Mouse (Mus musculus) MEL (cell line): ENCODE measurements around the gene Skap2. TPM values are rescaled to one million over a fixed set of nuclear protein-coding genes. Genes with fewer than 3 reads are reported as not detected.

ENCODE experiments used
- DNase-seq: peaks from one replicate; pipeline ENCODE4 v3.0.0; 2011; ENCODE audit warnings: low read depth, low spot score
- H3K27ac ChIP-seq: 2 replicates; pipeline ENCODE4 v1.5.1; 2012; ENCODE audit warnings: low read depth, mild to moderate bottlenecking, control low read depth, low read length, moderate library complexity; ENCODE audit not compliant: control insufficient read depth
- H3K27me3 ChIP-seq, 2 experiments: fragments of 150-350 bp in 1 of 2; sonication (generic) in 1 of 2; 2 replicates each; pipeline ENCODE4 v1.6.1; 2012; ENCODE audit warnings: low read length in 2 of 2, mild to moderate bottlenecking in 2 of 2, improper control_type of control experiment in 1 of 2, moderate library complexity in 1 of 2; ENCODE audit not compliant: insufficient read depth in 2 of 2, control insufficient read depth in 1 of 2
- H3K36me3 ChIP-seq, 2 experiments: 2 replicates each; pipeline ENCODE4 v1.6.1; 2012 to 2014; ENCODE audit warnings: low read length in 2 of 2, improper control_type of control experiment in 1 of 2, inconsistent platforms in 1 of 2, mild to moderate bottlenecking in 1 of 2; ENCODE audit not compliant: insufficient read depth in 2 of 2, control insufficient read depth in 1 of 2
- H3K4me1 ChIP-seq, 2 experiments: fragments of 150-350 bp in 1 of 2; sonication (generic) in 1 of 2; 2 replicates each; pipeline ENCODE4 v1.6.1; 2012; ENCODE audit warnings: low read length in 2 of 2, improper control_type of control experiment in 1 of 2, mild to moderate bottlenecking in 1 of 2; ENCODE audit not compliant: insufficient read depth in 2 of 2, control insufficient read depth in 1 of 2
- H3K4me3 ChIP-seq, 2 experiments: fragments of 150-350 bp in 1 of 2; sonication (generic) in 1 of 2; 2 replicates each; pipeline ENCODE4 v1.5.1; 2012; ENCODE audit warnings: low read depth in 2 of 2, low read length in 2 of 2, mild to moderate bottlenecking in 2 of 2, moderate library complexity in 2 of 2, control low read depth in 1 of 2, improper control_type of control experiment in 1 of 2; ENCODE audit not compliant: control insufficient read depth in 1 of 2, insufficient read depth in 1 of 2
- H3K79me2 ChIP-seq: 2 replicates; pipeline ENCODE4 v1.6.1; 2012; ENCODE audit warnings: mild to moderate bottlenecking, low read length, moderate library complexity; ENCODE audit not compliant: control insufficient read depth, poor library complexity, insufficient read depth
- H3K9ac ChIP-seq: 2 replicates; pipeline ENCODE4 v1.6.1; 2012; ENCODE audit warnings: low read depth, mild to moderate bottlenecking, control low read depth, low read length, moderate library complexity; ENCODE audit not compliant: control insufficient read depth, poor library complexity, severe bottlenecking
- H3K9me3 ChIP-seq: fragments of 150-350 bp; sonication (generic); replicated peaks from 2 replicates; pipeline ENCODE4 v1.6.1; 2012; ENCODE audit warnings: mild to moderate bottlenecking, low read length, improper control_type of control experiment, moderate library complexity; ENCODE audit not compliant: insufficient read depth
- BHLHE40 ChIP-seq: IDR thresholded peaks from 2 replicates; pipeline ENCODE4 v1.6.1; 2012; ENCODE audit warnings: low read depth, mild to moderate bottlenecking, inconsistent platforms, low read length, improper control_type of control experiment, borderline replicate concordance
- CHD2 ChIP-seq: IDR thresholded peaks from 2 replicates; pipeline ENCODE4 v1.6.1; 2011; ENCODE audit warnings: low read length, improper control_type of control experiment
- E2F4 ChIP-seq: IDR thresholded peaks from 2 replicates; pipeline ENCODE4 v1.6.1; 2011; ENCODE audit warnings: low read depth, low read length, improper control_type of control experiment, borderline replicate concordance
- ELF1 ChIP-seq: IDR thresholded peaks from 2 replicates; pipeline ENCODE4 v1.6.1; 2014; ENCODE audit warnings: low read depth, mild to moderate bottlenecking, inconsistent platforms, low read length, improper control_type of control experiment, moderate library complexity
- EP300 ChIP-seq, 2 experiments: IDR thresholded peaks; 2 replicates each; pipeline ENCODE4 v1.6.1; 2011; ENCODE audit warnings: improper control_type of control experiment in 2 of 2, low read length in 2 of 2, low read depth in 1 of 2, mild to moderate bottlenecking in 1 of 2
- ETS1 ChIP-seq: IDR thresholded peaks from 2 replicates; pipeline ENCODE4 v1.6.1; 2012; ENCODE audit warnings: low read depth, mild to moderate bottlenecking, inconsistent platforms, low read length, improper control_type of control experiment, moderate library complexity
- GATA1 ChIP-seq: IDR thresholded peaks from 2 replicates; pipeline ENCODE4 v1.6.1; 2011; ENCODE audit warnings: low read depth, low read length, improper control_type of control experiment
- HCFC1 ChIP-seq: IDR thresholded peaks from 2 replicates; pipeline ENCODE4 v1.6.1; 2012; ENCODE audit warnings: low read depth, mild to moderate bottlenecking, inconsistent platforms, low read length, improper control_type of control experiment, moderate library complexity
- JUND ChIP-seq: IDR thresholded peaks from 2 replicates; pipeline ENCODE4 v1.6.1; 2011; ENCODE audit warnings: low read depth, mild to moderate bottlenecking, improper control_type of control experiment, low read length
- MAFK ChIP-seq: IDR thresholded peaks from 2 replicates; pipeline ENCODE4 v1.6.1; 2011; ENCODE audit warnings: low read depth, mild to moderate bottlenecking, low read length, improper control_type of control experiment, borderline replicate concordance
- MAX ChIP-seq: IDR thresholded peaks from 2 replicates; pipeline ENCODE4 v1.6.1; 2011; ENCODE audit warnings: low read length, improper control_type of control experiment
- MAZ ChIP-seq: IDR thresholded peaks from 2 replicates; pipeline ENCODE4 v1.6.1; 2012; ENCODE audit warnings: low read depth, mild to moderate bottlenecking, inconsistent platforms, low read length, improper control_type of control experiment
- MYB ChIP-seq: IDR thresholded peaks from 2 replicates; pipeline ENCODE4 v1.6.1; 2011; ENCODE audit warnings: mild to moderate bottlenecking, low read depth, low read length, improper control_type of control experiment
- MYC ChIP-seq: IDR thresholded peaks from 2 replicates; pipeline ENCODE4 v1.6.1; 2011; ENCODE audit warnings: low read depth, mild to moderate bottlenecking, low read length, improper control_type of control experiment, moderate library complexity
- POLR2A ChIP-seq, 2 experiments: IDR thresholded peaks; 2 replicates each; pipeline ENCODE4 v1.6.1; 2011 to 2012; ENCODE audit warnings: low read length in 2 of 2, mild to moderate bottlenecking in 2 of 2, control low read depth in 1 of 2, improper control_type of control experiment in 1 of 2, low read depth in 1 of 2, moderate library complexity in 1 of 2; ENCODE audit not compliant: control insufficient read depth in 1 of 2, insufficient read depth in 1 of 2, poor library complexity in 1 of 2
- POLR2AphosphoS2 ChIP-seq: IDR thresholded peaks from 2 replicates; pipeline ENCODE4 v1.6.1; 2011; ENCODE audit warnings: low read length, improper control_type of control experiment
- RCOR1 ChIP-seq: IDR thresholded peaks from 2 replicates; pipeline ENCODE4 v1.6.1; 2012; ENCODE audit warnings: low read depth, mild to moderate bottlenecking, inconsistent platforms, low read length, improper control_type of control experiment
- SIN3A ChIP-seq: IDR thresholded peaks from 2 replicates; pipeline ENCODE4 v1.6.1; 2012; ENCODE audit warnings: low read length, improper control_type of control experiment, inconsistent platforms
- SMC3 ChIP-seq: IDR thresholded peaks from 2 replicates; pipeline ENCODE4 v1.6.1; 2011; ENCODE audit warnings: low read depth, low read length, improper control_type of control experiment
- TAL1 ChIP-seq: IDR thresholded peaks from 2 replicates; pipeline ENCODE4 v1.6.1; 2012; ENCODE audit warnings: mild to moderate bottlenecking, inconsistent platforms, low read length, moderate library complexity, mixed read lengths
- TBP ChIP-seq: IDR thresholded peaks from 2 replicates; pipeline ENCODE4 v1.8.0; 2011; ENCODE audit warnings: low read depth, low read length, improper control_type of control experiment
- TCF12 ChIP-seq: IDR thresholded peaks from 2 replicates; pipeline ENCODE4 v1.6.1; 2014; ENCODE audit warnings: low read depth, mild to moderate bottlenecking, inconsistent platforms, low read length, improper control_type of control experiment, moderate library complexity
- UBTF ChIP-seq: IDR thresholded peaks from 2 replicates; pipeline ENCODE4 v1.6.1; 2012; ENCODE audit warnings: low read depth, mild to moderate bottlenecking, inconsistent platforms, low read length, improper control_type of control experiment, moderate library complexity, borderline replicate concordance; ENCODE audit not compliant: insufficient read depth
- USF2 ChIP-seq, 2 experiments: IDR thresholded peaks; 2 replicates each; pipeline ENCODE4 v1.6.1; 2011 to 2012; ENCODE audit warnings: improper control_type of control experiment in 2 of 2, low read length in 2 of 2, borderline replicate concordance in 1 of 2, inconsistent platforms in 1 of 2, low read depth in 1 of 2, mild to moderate bottlenecking in 1 of 2; ENCODE audit not compliant: insufficient read depth in 1 of 2
- ZMIZ1 ChIP-seq: IDR thresholded peaks from 2 replicates; pipeline ENCODE4 v1.6.1; 2012; ENCODE audit warnings: low read depth, mild to moderate bottlenecking, inconsistent platforms, low read length, improper control_type of control experiment, moderate library complexity
- polyA plus RNA-seq, 2 experiments: library from polyadenylated mRNA; stranded (reverse) in 1 of 2; unstranded in 1 of 2; fragments of >175 nt in 1 of 2; fragments of >200 nt in 1 of 2; gene quantifications; 2 replicates each; pipeline versions ENCODE4 v1.2.1 to v1.2.4; 2012; ENCODE audit warnings: low replicate concordance in 2 of 2, low read depth in 1 of 2; ENCODE audit not compliant: insufficient read length in 2 of 2, insufficient read depth in 1 of 2, missing spikeins in 1 of 2
- total RNA-seq: library from RNA; depleted of rRNA; stranded (reverse); fragments of 300-350 nt; gene quantifications from 2 replicates; pipeline ENCODE4 v1.2.3, GENCODE M21; 2012

Skap2 gene
- total and polyA plus RNA-seq, 3 experiments, result 17.8 to 31.3 TPM; not detected in 1

DNA sequence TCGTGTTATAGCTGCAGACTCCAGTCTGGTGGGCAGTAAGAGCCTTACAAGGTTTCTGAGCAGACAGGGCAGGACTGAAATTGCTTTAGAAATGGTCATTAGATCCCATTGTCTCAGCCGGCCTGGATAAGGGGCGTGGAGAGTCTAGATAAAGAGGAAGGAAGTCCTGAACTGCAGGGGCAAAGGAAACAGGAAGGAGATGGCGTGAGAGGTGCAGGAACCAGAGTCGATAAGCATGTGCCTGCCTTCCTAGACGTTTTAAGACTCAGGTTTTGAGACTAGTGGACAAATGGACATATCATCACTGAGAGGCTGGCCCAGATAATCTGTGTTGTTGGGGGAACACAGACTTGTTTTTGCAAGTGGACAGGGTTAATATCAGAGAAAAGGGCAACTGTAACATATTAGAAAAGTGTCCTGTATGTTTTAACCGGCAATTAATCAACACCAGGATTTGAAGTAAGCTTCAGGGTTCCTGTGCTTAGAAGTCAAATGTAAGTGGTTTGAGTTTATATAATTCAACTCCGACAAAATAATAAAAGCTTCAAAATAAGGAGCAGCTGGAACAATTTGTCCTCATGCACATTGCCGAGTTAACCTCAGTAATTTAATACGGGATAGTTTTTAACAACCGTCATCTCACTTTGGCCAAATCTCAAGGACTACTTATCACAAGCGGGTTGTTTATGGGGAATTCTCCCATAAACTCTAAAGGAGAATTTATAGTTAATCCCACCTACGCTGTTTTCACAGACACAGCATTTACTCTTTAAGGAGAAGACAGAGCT lies 131.0 kb downstream of the Skap2 start:
- Histone ChIP-seq H3K4me3 (peak overlapping the region; percentile 34 to 42; a peak in 3 of 4 replicates), H3K27me3 (no peaks in the 10 kb centered on the region), H3K9ac (peak overlapping the region; percentile 49), H3K27ac (peak overlapping the region; percentile 47), H3K4me1 (peaks cover 12 to 14% of the 10 kb centered on the region in 2 experiments), H3K79me2 (no peaks in the 10 kb centered on the region), H3K9me3 (no peaks in the 10 kb centered on the region), H3K36me3 (peaks cover 0 to 18% of the 10 kb centered on the region in 2 experiments; a peak in 2 of 4 replicates)
- peak; percentile 82 for DNase-seq
- TF ChIP-seq TAL1, result peak; percentile 57
- TF ChIP-seq RCOR1, result 0 out of 2 replicates have a peak, but pooled peaks have one; percentile 38
- TF ChIP-seq HCFC1, result peak; percentile 42; the same call in 1 of the 2 replicates
- 0 out of 2 replicates have a peak, but pooled peaks have one; percentile 17 for TF ChIP-seq TBP
- peak; percentile 73 for TF ChIP-seq GATA1
- TF ChIP-seq EP300 (IDR thresholded peaks at IDR 0.05; ENCODE audit: low read depth in 1 of 2, low read length in 2 of 2), result peak; percentile 64 to 67; a peak in 3 of 4 replicates
- peak; percentile 35; the same call in 1 of the 2 replicates for TF ChIP-seq TCF12
- peak; percentile 75; the same call in 1 of the 2 replicates for TF ChIP-seq MYC
- TF ChIP-seq ZMIZ1, result no peak
- TF ChIP-seq ELF1, result peak; percentile 57
- no peak for TF ChIP-seq MYB
- TF ChIP-seq BHLHE40, result peak; percentile 46; the same call in 1 of the 2 replicates
- no peak for TF ChIP-seq MAZ
- TF ChIP-seq MAX, result peak; percentile 64
- peak; percentile 2; the same call in 1 of the 2 replicates for TF ChIP-seq SMC3
- no peak for TF ChIP-seq E2F4

DNA sequence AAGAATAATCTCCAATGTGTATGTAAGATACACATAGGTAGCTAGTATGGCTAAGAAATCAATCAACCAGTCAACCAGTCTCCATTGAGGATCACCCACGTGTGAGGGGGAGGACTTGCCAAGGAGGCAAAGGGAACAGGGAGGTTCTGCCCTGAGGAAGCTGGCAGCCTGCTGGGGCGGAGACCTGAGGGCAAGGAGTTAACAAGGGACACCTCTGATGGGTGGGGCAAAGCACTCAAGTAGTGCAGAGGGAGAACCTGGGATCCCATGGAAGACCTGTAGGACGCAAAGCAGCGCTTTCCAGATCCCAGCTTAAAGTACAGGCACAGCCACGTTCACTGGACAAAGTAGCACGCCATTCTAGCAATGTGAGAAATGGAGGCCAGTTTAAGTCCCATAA lies 131.6 kb downstream of the Skap2 start:
- Histone ChIP-seq H3K9me3 (no peaks in the 10 kb centered on the region), H3K79me2 (no peaks in the 10 kb centered on the region), H3K9ac (peak overlapping the region; percentile 49), H3K27me3 (no peaks in the 10 kb centered on the region), H3K27ac (peak overlapping the region; percentile 47), H3K36me3 (peaks cover 0 to 18% of the 10 kb centered on the region in 2 experiments; a peak in 2 of 4 replicates), H3K4me1 (peaks cover 12 to 14% of the 10 kb centered on the region in 2 experiments), H3K4me3 (peak overlapping the region; percentile 34 to 42; a peak in 3 of 4 replicates)
- DNase-seq, result no peak
- TF ChIP-seq POLR2AphosphoS2 (no peak), USF2 (IDR thresholded peaks at IDR 0.05; ENCODE audit: borderline replicate concordance in 1 of 2, insufficient read depth in 1 of 2, low read depth in 1 of 2, low read length in 2 of 2) (no peak), TCF12 (no peak), GATA1 (no peak), SMC3 (no peak), ETS1 (no peak), TBP (no peak), BHLHE40 (no peak), POLR2A (IDR thresholded peaks at IDR 0.05; ENCODE audit: control insufficient read depth in 1 of 2, insufficient read depth in 1 of 2, low read depth in 1 of 2, low read length in 2 of 2, poor library complexity in 1 of 2) (no peak), UBTF (no peak), MAFK (no peak), SIN3A (no peak), CHD2 (no peak), JUND (no peak)
